Mouse (Mus musculus) spleen, postnatal 36 days (tissue): ENCODE measurements at regions not wholly inside any gene's neighbourhood (a gene's known extent, or its start where the extent isn't known, plus 50 kb on each side); places are given as distances from the start of the nearest gene placed in this dataset.
"Not testable (repeated sequence)": the region's sequence is repeated elsewhere in the genome, so short reads cannot be mapped to it uniquely, and the experiment has no call there.

Source experiments
- DNase-seq, 2 experiments: peaks; one replicate each; pipeline ENCODE4 v3.0.0; 2022; ENCODE audit warnings: low spot score in 2 of 2, mixed read lengths in 1 of 2

GRCm38 (mm10) chr7:125166881-125167351 lies 277.6 kb upstream of the Kdm8 start:
- no peak for DNase-seq

- no peak for DNase-seq
Observed at GRCm38 (mm10) chr7:125167666-125168065, 276.8 kb upstream of the Kdm8 start.

GRCm38 (mm10) chr7:125181548-125181947 lies 262.9 kb upstream of the Kdm8 start:
- no peak for DNase-seq

GRCm38 (mm10) chr7:125182266-125182665 lies 262.2 kb upstream of the Kdm8 start:
- DNase-seq, result no peak

GRCm38 (mm10) chr7:125183011-125183410 lies 261.5 kb upstream of the Kdm8 start:
- DNase-seq, result not testable (repeated sequence)

DNA sequence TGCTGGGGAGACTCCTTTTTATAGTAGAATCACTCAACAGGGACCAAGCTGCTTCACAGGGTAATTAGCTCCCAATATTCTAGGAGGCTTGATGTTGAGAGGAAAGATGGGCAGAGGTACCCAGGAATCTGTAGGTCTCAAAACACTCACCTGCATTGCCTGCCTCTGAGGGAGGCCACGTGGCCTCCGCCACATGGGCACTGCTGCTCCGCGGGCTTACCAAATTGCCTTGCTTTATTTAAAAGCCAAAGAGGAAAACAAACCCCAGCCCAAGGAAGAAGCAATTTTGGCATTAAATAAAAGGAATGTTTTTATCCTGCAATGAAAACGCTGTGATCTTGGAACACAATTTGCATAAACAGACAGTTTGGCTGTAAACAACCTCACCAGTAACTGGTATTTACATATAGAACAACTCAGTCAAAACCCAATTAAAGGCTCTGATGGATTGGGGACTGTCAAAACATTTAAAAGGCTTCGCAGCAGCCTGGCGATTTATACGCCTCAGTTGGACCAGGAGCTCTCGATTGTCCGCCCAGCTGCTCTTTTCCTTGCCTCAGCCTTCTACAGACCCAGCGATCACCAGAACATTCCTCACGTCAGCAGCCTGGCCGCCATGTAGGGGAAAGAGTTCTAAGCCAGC lies 259.3 kb upstream of the Kdm8 start:
- no peak for DNase-seq

DNA sequence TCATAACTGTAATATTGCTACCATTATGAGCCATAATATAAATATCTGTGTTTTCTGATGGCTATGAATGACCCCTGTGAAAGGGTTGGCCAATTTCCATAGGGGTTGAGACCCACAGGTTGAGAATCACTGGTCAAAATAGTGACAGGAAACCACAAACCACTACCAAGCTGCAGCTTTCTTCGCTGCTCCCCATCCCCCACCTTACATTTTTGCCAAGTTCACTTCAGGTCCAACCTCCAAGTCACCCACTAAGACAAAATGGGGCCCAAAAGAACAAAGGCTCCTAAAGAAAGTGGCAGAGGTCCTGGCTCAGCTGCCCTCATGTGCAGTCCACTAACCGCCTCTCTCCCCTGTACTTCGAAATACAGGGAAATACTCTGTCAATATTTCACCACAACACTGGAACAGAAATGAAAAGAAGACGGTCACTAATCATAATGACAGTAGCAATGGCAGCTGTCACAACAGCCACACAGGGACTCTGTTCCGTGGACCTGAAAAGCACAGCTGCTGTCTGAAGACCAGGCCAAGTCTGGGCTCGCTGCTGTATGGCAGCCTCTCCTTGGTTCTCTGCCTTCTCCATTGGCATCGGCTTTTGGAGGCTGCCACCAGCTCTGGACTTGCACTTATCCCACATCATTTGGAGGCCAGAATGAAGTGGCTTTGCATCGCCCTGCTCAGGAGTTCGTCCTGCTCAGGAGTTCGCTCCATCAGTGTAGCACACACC lies 257.3 kb upstream of the Kdm8 start:
- DNase-seq, result no peak

GRCm38 (mm10) chr7:125188986-125189385 lies 255.5 kb upstream of the Kdm8 start:
- no peak for DNase-seq

DNA sequence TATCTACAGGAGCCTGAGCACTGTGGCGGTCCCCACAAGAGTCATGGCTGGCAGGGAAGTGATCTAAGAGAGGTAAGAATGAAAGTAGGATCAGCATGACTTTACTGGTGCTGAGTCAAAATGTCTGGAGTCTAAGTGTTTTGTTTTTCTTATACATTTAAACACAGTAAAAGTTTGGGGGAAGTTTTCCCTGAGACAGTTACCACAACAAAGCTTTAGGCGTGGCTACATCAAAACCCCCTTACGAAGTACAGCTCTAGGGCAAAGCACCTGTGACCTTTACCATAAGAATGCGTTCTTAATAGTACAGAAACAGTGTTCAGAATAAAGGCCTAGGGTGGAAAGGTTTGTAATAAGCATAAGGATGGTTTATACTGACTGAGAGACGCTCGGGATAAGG lies 254.4 kb upstream of the Kdm8 start:
- no peak for DNase-seq

DNA sequence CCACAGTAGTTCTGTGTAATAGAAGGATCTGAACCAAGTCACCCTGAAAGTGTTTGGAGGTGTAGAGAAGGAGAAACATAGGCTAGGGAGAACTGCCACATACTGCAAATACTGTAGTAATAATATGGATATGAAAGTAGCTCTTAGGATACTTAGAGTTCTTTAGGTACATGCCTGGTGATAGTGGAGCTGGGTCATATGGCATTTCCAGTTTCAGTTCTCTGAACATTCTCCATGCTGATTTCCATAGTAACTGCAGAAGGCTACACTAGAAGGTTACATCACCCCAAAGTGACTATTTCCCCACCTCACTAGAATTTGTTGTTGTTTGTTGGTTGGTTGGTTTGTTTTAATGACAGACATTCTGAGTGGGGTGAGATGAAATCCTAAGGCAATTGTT lies 253.2 kb upstream of the Kdm8 start:
- no peak for DNase-seq

GRCm38 (mm10) chr7:125211346-125211973 lies 233.0 kb upstream of the Kdm8 start:
- no peak for DNase-seq

- DNase-seq, result no peak
Observed at GRCm38 (mm10) chr7:125214036-125214435, 230.4 kb upstream of the Kdm8 start.

DNA sequence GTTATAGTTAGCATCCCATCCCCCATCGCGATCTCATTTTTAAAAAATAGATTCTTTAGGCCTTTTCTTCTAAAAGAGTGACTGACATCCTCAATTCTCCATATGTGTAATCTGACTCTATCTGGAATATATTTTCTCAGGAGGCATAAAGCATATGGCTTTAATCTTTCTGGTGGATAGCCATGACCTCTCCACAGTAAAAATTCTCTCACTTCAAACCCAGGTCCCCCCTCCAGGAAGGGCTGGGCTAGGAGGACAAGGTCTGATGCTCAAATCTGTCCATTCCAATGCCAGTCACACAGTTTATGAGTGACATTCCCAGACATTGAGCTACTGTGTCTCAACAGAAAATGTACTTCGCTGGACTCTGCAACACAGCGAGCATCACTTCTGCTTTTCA lies 226.8 kb upstream of the Kdm8 start:
- DNase-seq, result no peak

DNA sequence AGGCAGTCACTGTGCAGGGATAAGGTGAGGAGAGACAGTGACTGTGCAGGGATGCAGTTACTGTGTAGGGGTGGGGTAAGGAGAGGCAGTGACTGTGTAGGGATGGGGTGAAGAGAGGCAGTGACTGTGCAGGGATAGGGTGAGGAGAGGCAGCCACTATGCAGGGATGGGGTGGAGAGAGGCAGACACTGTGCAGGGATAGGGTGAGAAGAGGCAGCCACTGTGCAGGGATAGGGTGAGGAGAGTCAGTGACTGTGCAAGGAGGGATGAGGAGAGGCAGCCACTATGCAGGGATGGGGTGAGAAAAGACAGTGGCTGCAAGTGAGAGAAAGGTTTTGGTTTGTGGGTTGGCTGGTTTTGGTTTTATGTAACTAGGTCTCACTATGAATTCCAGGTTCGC lies 221.8 kb upstream of the Kdm8 start:
- no peak for DNase-seq

GRCm38 (mm10) chr7:125234911-125235310 lies 209.6 kb upstream of the Kdm8 start:
- DNase-seq, result no peak

- DNase-seq, result no peak
Observed at GRCm38 (mm10) chr7:125237026-125237425, 207.4 kb upstream of the Kdm8 start.

GRCm38 (mm10) chr7:125243021-125243420 lies 201.5 kb upstream of the Kdm8 start:
- DNase-seq, result no peak

DNA sequence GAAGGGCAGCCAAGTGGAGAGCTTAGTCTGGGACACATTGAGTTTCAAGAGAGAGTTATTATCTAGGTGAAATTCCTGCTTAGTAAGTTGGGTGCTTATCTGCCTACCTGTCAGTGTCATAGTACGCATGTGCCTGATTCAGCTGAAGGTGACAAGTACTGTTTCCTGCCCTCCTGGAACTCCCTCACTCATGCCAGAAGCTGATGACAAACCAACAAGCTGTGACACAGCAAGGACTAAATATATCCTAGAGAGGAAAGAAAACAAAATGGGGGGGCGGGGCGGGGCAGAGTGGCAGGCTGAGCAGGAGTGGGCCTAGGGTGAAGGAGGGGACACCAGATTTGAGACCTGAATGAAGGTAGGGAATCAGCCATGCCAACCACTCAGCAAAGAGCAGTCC lies 196.1 kb upstream of the Kdm8 start:
- no peak for DNase-seq

DNA sequence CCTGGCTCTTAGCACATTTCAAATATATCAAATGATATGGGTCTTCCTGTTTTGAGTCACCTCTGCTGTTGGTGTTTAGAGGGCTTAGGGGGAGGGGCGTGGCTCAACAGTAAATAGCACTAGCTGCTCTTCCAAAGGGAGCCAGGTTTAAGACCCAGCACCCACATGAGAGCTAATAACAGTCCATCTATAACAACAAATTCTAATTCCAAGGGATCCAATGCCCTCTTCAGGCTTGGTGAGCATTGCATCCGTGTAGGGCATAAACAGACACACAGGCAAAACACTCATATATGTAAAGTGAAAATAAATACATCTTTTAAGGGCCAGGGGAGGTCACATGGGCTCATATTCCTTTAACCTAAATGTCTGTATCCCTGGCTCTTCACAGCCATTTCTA lies 194.1 kb upstream of the Kdm8 start:
- no peak for DNase-seq

- DNase-seq, result no peak
Observed at GRCm38 (mm10) chr7:125250970-125251585, 193.4 kb upstream of the Kdm8 start.

GRCm38 (mm10) chr7:125254302-125254701 lies 190.2 kb upstream of the Kdm8 start:
- DNase-seq, result no peak

DNA sequence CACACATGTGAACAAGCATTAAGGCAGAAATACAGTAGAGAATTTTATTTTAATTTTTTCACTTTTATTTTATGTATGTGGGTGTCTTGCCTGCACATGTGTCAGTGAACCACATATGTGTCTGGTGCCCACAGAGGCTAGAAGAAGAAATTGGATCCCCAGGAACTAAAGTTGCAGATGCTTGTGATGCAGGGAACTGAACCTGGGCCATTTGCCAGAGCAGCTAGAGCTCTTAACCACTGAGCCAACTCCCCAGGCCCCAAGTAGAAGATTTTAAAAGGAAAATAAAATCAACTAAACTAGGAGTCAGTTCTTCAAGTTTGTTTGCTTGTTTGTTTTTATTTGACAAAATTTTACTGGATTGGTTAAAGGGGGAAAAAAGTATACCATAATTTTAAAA lies 185.5 kb upstream of the Kdm8 start:
- no peak for DNase-seq

DNA sequence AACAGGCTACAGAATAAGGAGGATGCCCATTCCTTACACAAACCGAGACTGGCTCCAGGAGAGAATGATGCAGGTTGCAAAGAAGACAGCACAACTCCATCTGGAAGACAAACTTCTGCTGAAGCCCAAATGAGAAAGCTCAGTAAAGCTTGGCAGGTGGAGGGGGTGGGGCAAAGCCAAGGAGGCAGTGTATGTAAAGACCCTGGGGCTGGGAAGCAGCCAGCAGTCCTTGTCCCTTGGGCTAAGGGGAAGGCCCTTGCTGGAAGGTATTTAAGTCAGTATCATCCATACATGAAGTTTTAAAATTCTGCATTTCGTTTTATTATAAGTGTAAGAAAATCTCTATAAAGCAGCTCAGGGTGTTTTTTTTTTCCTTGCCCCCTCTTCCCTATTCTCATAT lies 182.3 kb upstream of the Kdm8 start:
- DNase-seq, result no peak
